Mouse (Mus musculus) lung, postnatal 0 days (tissue): ENCODE measurements around the gene Wscd1.

Experiments used
- CTCF ChIP-seq: IDR thresholded peaks from 2 replicates; pipeline ENCODE4 v1.5.1; 2016; ENCODE audit warnings: antibody characterized with exemption, mild to moderate bottlenecking
- EP300 ChIP-seq: IDR thresholded peaks from 2 replicates; pipeline ENCODE4 v1.6.1; 2016; ENCODE audit warnings: antibody characterized with exemption, mild to moderate bottlenecking, control low read depth

DNA sequence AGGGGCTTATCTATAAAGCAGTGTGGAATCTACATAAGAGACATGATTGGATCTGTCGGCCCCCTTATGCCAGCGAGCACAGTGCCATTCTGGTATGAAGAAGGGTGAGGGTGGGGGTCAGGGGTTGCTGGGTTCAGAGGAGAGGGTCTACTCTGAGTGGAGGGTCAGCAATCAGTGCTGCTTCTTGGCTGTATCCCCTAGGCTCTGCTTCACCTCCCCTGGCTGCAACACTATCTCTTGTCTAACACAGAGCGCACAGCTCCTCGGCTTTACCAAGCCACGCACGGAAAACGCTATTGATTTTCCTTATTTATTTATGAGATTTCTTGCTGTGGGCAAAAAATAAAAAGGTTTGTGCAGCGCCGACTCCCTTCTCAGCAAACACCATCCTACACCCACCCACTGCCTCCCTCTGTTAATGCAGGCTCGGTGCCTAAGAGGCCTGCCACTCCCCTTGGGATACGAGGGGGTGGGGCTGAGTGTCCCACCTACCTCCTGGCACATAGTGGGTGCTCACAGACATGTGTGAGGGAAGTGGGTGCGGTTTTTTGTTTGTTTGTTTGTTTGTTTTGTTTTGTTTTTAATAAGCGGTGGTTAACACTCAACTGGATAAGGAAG is 32.1 kb downstream of the Wscd1 start:
- TF ChIP-seq CTCF = no peak
- TF ChIP-seq EP300 = no peak
